Mouse (Mus musculus) effector memory CD4-positive, alpha-beta T cell, adult 7 months (primary cell): ENCODE data around the gene Olfr1438-ps1. TPM values are rescaled to one million over a fixed set of nuclear protein-coding genes. Genes with fewer than 3 reads are reported as not detected.

Experiments
- polyA plus RNA-seq: library from polyadenylated mRNA; unstranded; fragments of 100-300 nt; shearing (Covaris generic); gene quantifications from one replicate; pipeline ENCODE4 v1.2.1, GENCODE M21; 2017

Gene Olfr1438-ps1
- 0.16 TPM for polyA plus RNA-seq

GRCm38 (mm10) chr19:12335810-12336209 is at the start of gene Olfr1438-ps1:
TSS of gene Olfr1438-ps1 (minus strand) at chr19:12335910.

GRCm38 (mm10) chr19:12325001-12325400 is 10.7 kb downstream of the Olfr1438-ps1 start, which contains the start of gene Olfr1437:
TSS of gene Olfr1437 (minus strand) at chr19:12325101.

GRCm38 (mm10) chr19:12299030-12299429 is 36.7 kb downstream of the Olfr1438-ps1 start, which contains the start of gene Olfr1436:
TSS of gene Olfr1436 (minus strand) at chr19:12299130.

GRCm38 (mm10) chr19:12279554-12279953 is 56.2 kb downstream of the Olfr1438-ps1 start, which contains the start of gene Olfr1434:
TSS of gene Olfr1434 (plus strand) at chr19:12279854.

Other genes starting within 250 kb of the Olfr1438-ps1 start
- gene Olfr1426, start 243.9 kb downstream of the Olfr1438-ps1 start, polyA plus RNA-seq, result not detected
- gene Olfr1427, start 232.6 kb downstream of the Olfr1438-ps1 start, polyA plus RNA-seq, result not detected
- not detected for gene Olfr1428, start 220.0 kb downstream of the Olfr1438-ps1 start, polyA plus RNA-seq
- gene Olfr76, start 212.7 kb downstream of the Olfr1438-ps1 start, polyA plus RNA-seq, result not detected
- not detected for gene Olfr1555-ps1, start 165.8 kb downstream of the Olfr1438-ps1 start, polyA plus RNA-seq
- not detected for gene Olfr1431, start 135.3 kb downstream of the Olfr1438-ps1 start, polyA plus RNA-seq
- not detected for gene Olfr1432, start 103.3 kb downstream of the Olfr1438-ps1 start, polyA plus RNA-seq
- gene Olfr262, start 94.3 kb downstream of the Olfr1438-ps1 start, polyA plus RNA-seq, result 0.73 TPM
- gene Olfr235, start 74.9 kb downstream of the Olfr1438-ps1 start, polyA plus RNA-seq, result not detected
- not detected for gene Olfr1434, start 56.1 kb downstream of the Olfr1438-ps1 start, polyA plus RNA-seq
- not detected for gene Olfr1436, start 36.8 kb downstream of the Olfr1438-ps1 start, polyA plus RNA-seq
- not detected for gene Olfr1437, start 10.8 kb downstream of the Olfr1438-ps1 start, polyA plus RNA-seq
- gene Olfr1440, start 51.4 kb upstream of the Olfr1438-ps1 start, polyA plus RNA-seq, result 0.26 TPM
- not detected for gene Olfr1441, start 81.5 kb upstream of the Olfr1438-ps1 start, polyA plus RNA-seq
- 0.26 TPM for gene Pfpl, start 92.0 kb upstream of the Olfr1438-ps1 start, polyA plus RNA-seq
- gene Mpeg1, start 124.9 kb upstream of the Olfr1438-ps1 start, polyA plus RNA-seq, result not detected
- 31.1 TPM for gene Dtx4, start 165.5 kb upstream of the Olfr1438-ps1 start, polyA plus RNA-seq
- 26.0 TPM for gene Fam111a, start 209.8 kb upstream of the Olfr1438-ps1 start, polyA plus RNA-seq